ENCODE assay signal across 22 mouse cellular contexts in the genomic region with DNA sequence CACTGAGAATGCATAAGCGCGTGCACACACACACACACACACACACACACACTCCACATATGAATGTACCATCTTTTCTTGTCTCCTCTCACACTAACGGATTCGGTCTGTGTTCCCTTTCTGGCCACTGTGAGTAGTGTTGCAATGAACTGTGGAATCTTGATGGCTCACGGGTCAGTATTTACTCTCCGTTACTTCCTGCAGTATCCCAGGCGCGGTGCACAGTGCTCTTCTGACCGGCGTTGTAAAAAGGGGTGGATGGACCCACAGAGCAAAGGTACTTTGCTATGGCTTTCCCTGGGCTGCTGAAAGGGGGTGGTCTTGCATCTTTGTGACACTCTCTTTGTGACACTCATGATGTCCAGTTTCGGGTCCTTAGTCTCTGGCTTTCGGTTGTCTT.
"Had no signal": no experiment of that assay in that cellular context is flagged by ENCODE, and none has a peak within 500 bp of the region (broad histone marks: within the 10 kb centered on the region; RNA-seq: fewer than 3 reads in every experiment).

No protein-coding gene starts in this region.

- H3K4me3 ChIP-seq: liver, embryonic 13.5 days; liver, embryonic 15.5 days; megakaryocyte, embryonic 14.5 days; midbrain, embryonic 12.5 days; myocyte; neural tube, embryonic 13.5 days; neural tube, embryonic 15.5 days had no signal

- DNase-seq: liver, embryonic 13.5 days; lung, adult 18-20 months; lung, embryonic 14.5 days; lung, postnatal 10 days; lung, postnatal 36 days; midbrain, embryonic 14.5 days; retina, postnatal 1 day; right cerebral cortex, adult 18-20 months; right cerebral cortex, postnatal 25 days; right cerebral cortex, postnatal 4 days; spleen, adult 18-20 months; thymus, adult 18-20 months; thymus, postnatal 14 days; thymus, postnatal 36 days had no signal

- H3K27ac ChIP-seq: liver, embryonic 13.5 days; liver, embryonic 15.5 days; macrophage; midbrain, embryonic 12.5 days; neural tube, embryonic 13.5 days; neural tube, embryonic 15.5 days had no signal

- ATAC-seq: midbrain, embryonic 16.5 days had no signal

- H3K9me3 ChIP-seq: liver, embryonic 13.5 days; liver, embryonic 15.5 days; megakaryocyte, embryonic 14.5 days; midbrain, embryonic 12.5 days; neural tube, embryonic 13.5 days; neural tube, embryonic 15.5 days had no signal

- H3K4me2 ChIP-seq: liver, embryonic 13.5 days; liver, embryonic 15.5 days; lung, embryonic 14.5 days; midbrain, embryonic 12.5 days; neural tube, embryonic 13.5 days; neural tube, embryonic 15.5 days had no signal

- H3K9ac ChIP-seq: liver, embryonic 13.5 days; liver, embryonic 15.5 days; lung, embryonic 14.5 days; midbrain, embryonic 12.5 days; neural tube, embryonic 13.5 days; neural tube, embryonic 15.5 days had no signal

- H3K36me3 ChIP-seq: liver, embryonic 13.5 days; midbrain, embryonic 12.5 days; neural tube, embryonic 13.5 days; neural tube, embryonic 15.5 days had no signal

- H3K27me3 ChIP-seq: liver, embryonic 13.5 days; liver, embryonic 15.5 days; neural tube, embryonic 13.5 days; neural tube, embryonic 15.5 days had no signal
